Comparison of ENCODE assay signal across 14 mouse cellular contexts in the genomic region with DNA sequence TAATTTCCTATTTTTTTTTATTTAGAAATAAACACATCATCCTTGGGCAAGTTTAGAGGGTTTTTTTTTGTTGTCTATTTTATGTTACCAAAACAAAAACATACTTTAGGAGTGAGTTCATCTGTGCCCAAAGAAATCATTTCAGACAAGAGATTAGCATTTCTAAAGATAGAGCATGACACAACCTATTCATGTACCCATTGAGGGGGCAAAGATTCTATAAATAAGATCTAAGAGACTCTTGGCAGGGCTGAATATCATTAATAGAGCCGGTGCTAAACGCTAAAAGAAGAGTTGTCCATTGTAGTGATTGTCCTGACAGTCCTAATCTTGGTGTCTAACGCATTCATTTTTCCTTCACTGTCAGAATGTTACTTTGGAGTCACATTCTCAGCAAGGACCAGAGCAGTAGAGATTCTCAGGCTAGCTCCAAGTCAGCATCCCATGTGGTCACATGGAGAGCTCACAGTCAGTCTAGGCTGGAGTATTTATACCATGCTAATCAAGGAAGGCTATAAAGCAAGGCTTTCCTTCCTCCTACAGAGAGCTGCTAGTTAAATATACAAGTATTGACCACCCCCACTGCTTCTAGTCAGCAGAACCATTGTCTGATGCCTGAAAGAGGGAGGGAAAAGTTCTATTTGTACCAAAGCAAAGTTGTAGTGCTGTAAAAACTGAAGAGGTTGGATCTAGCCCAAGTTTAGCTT.
DNase-seq lines count a peak whose midpoint lies in the region; ATAC-seq and TF ChIP-seq lines count a peak whose summit lies in the region.
"Had no signal": no experiment of that assay in that cellular context is flagged by ENCODE, and none has a peak within 500 bp of the region (broad histone marks: within the 10 kb centered on the region; RNA-seq: fewer than 3 reads in every experiment).

No protein-coding gene starts in this region.

- no peak overlapping the region for H3K4me3 ChIP-seq in heart, adult 2 months
- no peak overlapping the region for H3K4me3 ChIP-seq in kidney, postnatal 0 days (replicated peaks; ENCODE audit: low read depth, low read length)
- H3K4me3 ChIP-seq in kidney, adult 2 months (ENCODE audit: insufficient read depth, low read depth, low read length) = no peak overlapping the region
- no peak overlapping the region for H3K4me3 ChIP-seq in neural tube, embryonic 12.5 days
- no peak overlapping the region for H3K4me3 ChIP-seq in neural tube, embryonic 15.5 days (replicated peaks)
- H3K4me3 ChIP-seq in midbrain, postnatal 0 days (ENCODE audit: low read depth, low read length) = no peak overlapping the region
- H3K4me3 ChIP-seq: erythroblast, embryonic 14.5 days; gastrocnemius, adult 2 months; limb, embryonic 12.5 days had no signal

- peak overlapping the region; percentile 41; the same call in 1 of the 2 replicates for H3K27ac ChIP-seq in heart, adult 2 months
- no peak overlapping the region for H3K27ac ChIP-seq in kidney, postnatal 0 days
- no peak overlapping the region for H3K27ac ChIP-seq in kidney, adult 2 months (ENCODE audit: insufficient read depth, low read depth, low read length)
- H3K27ac ChIP-seq in neural tube, embryonic 12.5 days = no peak overlapping the region
- H3K27ac ChIP-seq in neural tube, embryonic 15.5 days (replicated peaks) = no peak overlapping the region
- no peak overlapping the region for H3K27ac ChIP-seq in midbrain, postnatal 0 days (ENCODE audit: low read depth, low read length)
- H3K27ac ChIP-seq: gastrocnemius, adult 2 months; limb, embryonic 12.5 days had no signal

- no peak overlapping the region for H3K9ac ChIP-seq in heart, adult 2 months (ENCODE audit: low read depth, low read length)
- H3K9ac ChIP-seq in kidney, postnatal 0 days (ENCODE audit: low read depth, low read length) = no peak overlapping the region
- H3K9ac ChIP-seq in neural tube, embryonic 12.5 days = no peak overlapping the region
- no peak overlapping the region for H3K9ac ChIP-seq in neural tube, embryonic 15.5 days (replicated peaks)
- H3K9ac ChIP-seq in midbrain, postnatal 0 days (replicated peaks; ENCODE audit: low read length, poor library complexity, severe bottlenecking) = no peak overlapping the region
- H3K9ac ChIP-seq: limb, embryonic 12.5 days had no signal

- no peaks in the 10 kb centered on the region for H3K9me3 ChIP-seq in kidney, postnatal 0 days (replicated peaks; ENCODE audit: low read length)
- H3K9me3 ChIP-seq in neural tube, embryonic 12.5 days = no peaks in the 10 kb centered on the region
- H3K9me3 ChIP-seq in neural tube, embryonic 15.5 days (replicated peaks) = no peaks in the 10 kb centered on the region
- no peaks in the 10 kb centered on the region for H3K9me3 ChIP-seq in midbrain, postnatal 0 days (ENCODE audit: low read length)
- H3K9me3 ChIP-seq: limb, embryonic 12.5 days had no signal

- WGBS in heart, adult 2 months = 55% methylated on average over 3 of the region's 3 CpGs
- WGBS in kidney, postnatal 0 days = 79% methylated on average over 3 of the region's 3 CpGs
- 84% methylated on average over 3 of the region's 3 CpGs for WGBS in kidney, adult 2 months
- WGBS in neural tube, embryonic 12.5 days = 46% methylated on average over 3 of the region's 3 CpGs
- 30% methylated on average over 3 of the region's 3 CpGs for WGBS in neural tube, embryonic 15.5 days
- WGBS in midbrain, postnatal 0 days = 28% methylated on average over 3 of the region's 3 CpGs

- H3K79me2 ChIP-seq in heart, adult 2 months (replicated peaks; ENCODE audit: control insufficient read depth, insufficient read depth, low read length) = no peaks in the 10 kb centered on the region

- no peaks in the 10 kb centered on the region for H3K36me3 ChIP-seq in heart, adult 2 months (ENCODE audit: control insufficient read depth, insufficient read depth, low read length)
- no peaks in the 10 kb centered on the region for H3K36me3 ChIP-seq in kidney, postnatal 0 days (ENCODE audit: insufficient read depth, low read length)
- H3K36me3 ChIP-seq in kidney, adult 2 months (ENCODE audit: control insufficient read depth, insufficient read depth, low read length) = no peaks in the 10 kb centered on the region
- no peaks in the 10 kb centered on the region for H3K36me3 ChIP-seq in neural tube, embryonic 12.5 days
- H3K36me3 ChIP-seq in neural tube, embryonic 15.5 days = no peaks in the 10 kb centered on the region
- H3K36me3 ChIP-seq in midbrain, postnatal 0 days (ENCODE audit: insufficient read depth, low read length) = no peaks in the 10 kb centered on the region
- H3K36me3 ChIP-seq: limb, embryonic 12.5 days had no signal

- no peak for TF ChIP-seq EP300 in heart, adult 2 months (IDR thresholded peaks at IDR 0.05; ENCODE audit: insufficient read depth, low read depth, low read length)

- intact Hi-C loops in heart, adult 2 months (cut with DNase I) = loop anchor here (10.0 kb wide), 1 partner anchor 151 kb away; no protein-coding TSS in a partner anchor

- TF ChIP-seq POLR2A in heart, adult 2 months (IDR thresholded peaks at IDR 0.05; ENCODE audit: insufficient read depth, low read depth, low read length) = no peak
- no peak for TF ChIP-seq POLR2A in kidney, adult 2 months (IDR thresholded peaks at IDR 0.05; ENCODE audit: low read depth, low read length)

- H3K27me3 ChIP-seq in heart, adult 2 months (ENCODE audit: control insufficient read depth, insufficient read depth, low read length) = no peaks in the 10 kb centered on the region
- no peaks in the 10 kb centered on the region for H3K27me3 ChIP-seq in kidney, postnatal 0 days (ENCODE audit: insufficient read depth, low read length)
- H3K27me3 ChIP-seq in kidney, adult 2 months (replicated peaks; ENCODE audit: control insufficient read depth, insufficient read depth, low read length) = no peaks in the 10 kb centered on the region
- H3K27me3 ChIP-seq in neural tube, embryonic 12.5 days (replicated peaks) = no peaks in the 10 kb centered on the region
- H3K27me3 ChIP-seq in neural tube, embryonic 15.5 days (replicated peaks) = peaks cover 6% of the 10 kb centered on the region; the same call in 1 of the 2 replicates
- H3K27me3 ChIP-seq in midbrain, postnatal 0 days (ENCODE audit: insufficient read depth, low read length) = no peaks in the 10 kb centered on the region

- H3K4me1 ChIP-seq in heart, adult 2 months (ENCODE audit: control insufficient read depth, insufficient read depth, low read length) = no peaks in the 10 kb centered on the region; the same call in 1 of the 2 replicates
- H3K4me1 ChIP-seq in kidney, postnatal 0 days (replicated peaks; ENCODE audit: insufficient read depth, low read length) = no peaks in the 10 kb centered on the region
- H3K4me1 ChIP-seq in kidney, adult 2 months (ENCODE audit: control insufficient read depth, insufficient read depth, low read length) = no peaks in the 10 kb centered on the region
- H3K4me1 ChIP-seq in neural tube, embryonic 12.5 days = no peaks in the 10 kb centered on the region
- no peaks in the 10 kb centered on the region for H3K4me1 ChIP-seq in neural tube, embryonic 15.5 days
- H3K4me1 ChIP-seq in midbrain, postnatal 0 days (ENCODE audit: insufficient read depth, low read length) = no peaks in the 10 kb centered on the region
- H3K4me1 ChIP-seq: limb, embryonic 12.5 days had no signal

- DNase-seq in heart, adult 2 months = peak in 1 of 2 experiments; percentile 1
- DNase-seq in heart, postnatal 4 days = no peak
- DNase-seq in kidney, postnatal 0 days (ENCODE audit: low spot score) = peak; percentile 4
- DNase-seq in kidney, adult 2 months = no peak
- peak; percentile 12 for DNase-seq in midbrain, postnatal 0 days (ENCODE audit: low spot score)
- DNase-seq in B cell, adult 2 months = no peak
- DNase-seq: adrenal gland, adult 8-10 months; cerebellum, adult 8-10 months; gastrocnemius, adult 2 months; kidney, adult 9 months had no signal

- no peak for TF ChIP-seq CTCF in heart, adult 2 months (IDR thresholded peaks at IDR 0.05)
- no peak for TF ChIP-seq CTCF in kidney, postnatal 0 days (IDR thresholded peaks at IDR 0.05; ENCODE audit: low read depth)
- no peak for TF ChIP-seq CTCF in kidney, adult 2 months (conservative IDR thresholded peaks at IDR 0.05; ENCODE audit: insufficient read depth, insufficient read length, low read depth, low read length)
- TF ChIP-seq CTCF in midbrain, postnatal 0 days (IDR thresholded peaks at IDR 0.05) = no peak

- H3K4me2 ChIP-seq in kidney, postnatal 0 days (ENCODE audit: low read length) = no peak overlapping the region
- no peak overlapping the region for H3K4me2 ChIP-seq in neural tube, embryonic 12.5 days (replicated peaks)
- H3K4me2 ChIP-seq in neural tube, embryonic 15.5 days = no peak overlapping the region
- no peak overlapping the region for H3K4me2 ChIP-seq in midbrain, postnatal 0 days (ENCODE audit: low read depth, low read length, poor library complexity, severe bottlenecking)
- H3K4me2 ChIP-seq: limb, embryonic 12.5 days had no signal

- ATAC-seq in kidney, postnatal 0 days (replicated peaks; ENCODE audit: low FRiP score, low read depth) = no peak
- peak; percentile 71; the same call in 1 of the 2 replicates for ATAC-seq in neural tube, embryonic 12.5 days (ENCODE audit: low FRiP score, low read depth)
- ATAC-seq in neural tube, embryonic 15.5 days (ENCODE audit: low FRiP score) = no peak
- no peak for ATAC-seq in midbrain, postnatal 0 days (ENCODE audit: low FRiP score)

Comparison
In these comparisons a context has a peak if more than half of its experiments do, and no peak if none do; other contexts are left out.
1. DNase-seq: peak in kidney, postnatal 0 days (single experiment) and midbrain, postnatal 0 days (single experiment); none in heart, postnatal 4 days (single experiment), kidney, adult 2 months (single experiment) and B cell, adult 2 months (0 of 2).